Mouse (Mus musculus): ENCODE results near the gene Tbc1d16. TPM values are rescaled to one million over a fixed set of nuclear protein-coding genes. Genes with fewer than 3 reads are reported as not detected.

The Tbc1d16 gene
- total RNA-seq, 2 experiments from 2014 or later: 98.2 to 108 TPM

- peak in 1 of 2 experiments; percentile 77 for DNase-seq (ENCODE audit: extremely low spot score in 1 of 2, low spot score in 2 of 2)
- intact Hi-C loops (cut with DNase I): no loop called here
Measured at GRCm38 (mm10) chr11:119238305-119238721, 10.0 kb upstream of the Tbc1d16 start.

GRCm38 (mm10) chr11:119237568-119238304, 9.4 kb upstream of the Tbc1d16 start:
- intact Hi-C loops (cut with DNase I): no loop called here

GRCm38 (mm10) chr11:119237007-119237406, 8.7 kb upstream of the Tbc1d16 start:
- intact Hi-C loops (cut with DNase I): no loop called here
- no peak for DNase-seq (ENCODE audit: extremely low spot score in 1 of 2, low spot score in 2 of 2)

More at GRCm38 (mm10) chr11:119237568-119238304, 9.4 kb upstream of the Tbc1d16 start:
- peak in 1 of 2 experiments; percentile 58 for DNase-seq (ENCODE audit: extremely low spot score in 1 of 2, low spot score in 2 of 2)

GRCm38 (mm10) chr11:119236354-119236753, 8.1 kb upstream of the Tbc1d16 start:
- intact Hi-C loops (cut with DNase I): no loop called here
- DNase-seq (ENCODE audit: extremely low spot score in 1 of 2, low spot score in 2 of 2): no peak

GRCm38 (mm10) chr11:119235596-119235995, 7.3 kb upstream of the Tbc1d16 start:
- intact Hi-C loops (cut with DNase I): no loop called here
- DNase-seq (ENCODE audit: extremely low spot score in 1 of 2, low spot score in 2 of 2): peak in 1 of 2 experiments; percentile 62

- intact Hi-C loops (cut with DNase I): no loop called here
Measured at GRCm38 (mm10) chr11:119234770-119235169, 6.5 kb upstream of the Tbc1d16 start.

GRCm38 (mm10) chr11:119228846-119229626, 737 bp upstream of the Tbc1d16 start:
- DNase-seq (ENCODE audit: extremely low spot score in 1 of 2, low spot score in 2 of 2): peak in 1 of 2 experiments; percentile 89
- intact Hi-C loops (cut with DNase I): no loop called here

More at GRCm38 (mm10) chr11:119234770-119235169, 6.5 kb upstream of the Tbc1d16 start:
- no peak for DNase-seq (ENCODE audit: extremely low spot score in 1 of 2, low spot score in 2 of 2)

GRCm38 (mm10) chr11:119227591-119227990, 708 bp downstream of the Tbc1d16 start:
- DNase-seq (ENCODE audit: extremely low spot score in 1 of 2, low spot score in 2 of 2): no peak
- intact Hi-C loops (cut with DNase I): no loop called here

GRCm38 (mm10) chr11:119225634-119226033, 2.7 kb downstream of the Tbc1d16 start:
- no peak for DNase-seq (ENCODE audit: extremely low spot score in 1 of 2, low spot score in 2 of 2)
- intact Hi-C loops (cut with DNase I): no loop called here

GRCm38 (mm10) chr11:119224926-119225325, 3.4 kb downstream of the Tbc1d16 start:
- DNase-seq (ENCODE audit: extremely low spot score in 1 of 2, low spot score in 2 of 2): no peak
- intact Hi-C loops (cut with DNase I): no loop called here

GRCm38 (mm10) chr11:119223124-119223890, 5.0 kb downstream of the Tbc1d16 start:
- peak in 1 of 2 experiments; percentile 74 for DNase-seq (ENCODE audit: extremely low spot score in 1 of 2, low spot score in 2 of 2)
- intact Hi-C loops (cut with DNase I): no loop called here

- DNase-seq (ENCODE audit: extremely low spot score in 1 of 2, low spot score in 2 of 2): no peak
- intact Hi-C loops (cut with DNase I): no loop called here
Measured at GRCm38 (mm10) chr11:119221812-119222510, 6.3 kb downstream of the Tbc1d16 start.

- peak; percentile 71 to 73 for DNase-seq (ENCODE audit: extremely low spot score in 1 of 2, low spot score in 2 of 2)
- intact Hi-C loops (cut with DNase I): no loop called here
Measured at GRCm38 (mm10) chr11:119219816-119220465, 8.4 kb downstream of the Tbc1d16 start.

GRCm38 (mm10) chr11:119217861-119218260, 10.4 kb downstream of the Tbc1d16 start:
- intact Hi-C loops (cut with DNase I): no loop called here
- no peak for DNase-seq (ENCODE audit: extremely low spot score in 1 of 2, low spot score in 2 of 2)

- intact Hi-C loops (cut with DNase I): no loop called here
- peak in 1 of 2 experiments; percentile 66 for DNase-seq (ENCODE audit: extremely low spot score in 1 of 2, low spot score in 2 of 2)
Measured at GRCm38 (mm10) chr11:119215905-119216507, 12.3 kb downstream of the Tbc1d16 start.

- intact Hi-C loops (cut with DNase I): no loop called here
- DNase-seq (ENCODE audit: extremely low spot score in 1 of 2, low spot score in 2 of 2): peak in 1 of 2 experiments; percentile 75
Measured at GRCm38 (mm10) chr11:119215038-119215904, 13.0 kb downstream of the Tbc1d16 start.
